Mouse (Mus musculus): ENCODE results near the gene H2-K1.

- TF ChIP-seq HCFC1 (IDR thresholded peaks at IDR 0.05; ENCODE audit: borderline replicate concordance, insufficient read depth, low read length), result no peak
- no peak for TF ChIP-seq ZC3H11A (IDR thresholded peaks at IDR 0.05; ENCODE audit: borderline replicate concordance, low read depth, low read length)
Observed at GRCm38 (mm10) chr17:34000150-34000537, at the start of gene H2-K1.

All from ES-E14 (cell line).